Mouse (Mus musculus): ENCODE results near the gene Dnmt3b. TPM values are rescaled to one million over a fixed set of nuclear protein-coding genes. Genes with fewer than 3 reads are reported as not detected.
A peak's percentile ranks its signal among the peaks of the same experiment; 100 is the strongest.
"Not testable (repeated sequence)": the region's sequence is repeated elsewhere in the genome, so short reads cannot be mapped to it uniquely, and the experiment has no call there.

Gene Dnmt3b
- polyA plus RNA-seq, 1 experiment from 2014 or later = 8.4 TPM

GRCm38 (mm10) chr2:153675364-153675763, 26.1 kb downstream of the Dnmt3b start:
- not testable (repeated sequence) for H3K27ac ChIP-seq (replicated peaks); H3K9me3 ChIP-seq (replicated peaks); H3K27me3 ChIP-seq; H3K9ac ChIP-seq; ATAC-seq (ENCODE audit: insufficient number of reproducible peaks, low FRiP score, low TSS enrichment, low read depth); H3K4me3 ChIP-seq (replicated peaks); H3K4me2 ChIP-seq (replicated peaks); H3K4me1 ChIP-seq
- H3K36me3 ChIP-seq = peaks cover 14% of the 10 kb centered on the region
- 75% methylated on average over 1 of the region's 1 CpGs for WGBS

- 93% methylated on average over 6 of the region's 6 CpGs for WGBS
- Histone ChIP-seq H3K4me1 (no peaks in the 10 kb centered on the region), H3K9ac (no peak overlapping the region), H3K27me3 (no peaks in the 10 kb centered on the region), H3K36me3 (peaks cover 11% of the 10 kb centered on the region), H3K4me2 (replicated peaks) (no peak overlapping the region), H3K27ac (replicated peaks) (no peak overlapping the region), H3K4me3 (replicated peaks) (no peak overlapping the region), H3K9me3 (replicated peaks) (no peaks in the 10 kb centered on the region)
- ATAC-seq (ENCODE audit: insufficient number of reproducible peaks, low FRiP score, low TSS enrichment, low read depth) = no peak
These were observed 27.7 kb downstream of the Dnmt3b start for GRCm38 (mm10) chr2:153676944-153677343.

- Histone ChIP-seq H3K4me1 (no peaks in the 10 kb centered on the region), H3K36me3 (peaks cover 11% of the 10 kb centered on the region), H3K4me3 (replicated peaks) (no peak overlapping the region), H3K9me3 (replicated peaks) (no peaks in the 10 kb centered on the region), H3K27me3 (no peaks in the 10 kb centered on the region), H3K9ac (no peak overlapping the region), H3K4me2 (replicated peaks) (no peak overlapping the region), H3K27ac (replicated peaks) (no peak overlapping the region)
- WGBS = 84% methylated on average over 7 of the region's 7 CpGs
- ATAC-seq (ENCODE audit: insufficient number of reproducible peaks, low FRiP score, low TSS enrichment, low read depth) = no peak
These were observed 28.3 kb downstream of the Dnmt3b start for GRCm38 (mm10) chr2:153677550-153677949.

- Histone ChIP-seq H3K27me3 (no peaks in the 10 kb centered on the region), H3K9ac (no peak overlapping the region), H3K9me3 (replicated peaks) (no peaks in the 10 kb centered on the region), H3K27ac (replicated peaks) (no peak overlapping the region), H3K4me3 (replicated peaks) (no peak overlapping the region), H3K4me2 (replicated peaks) (no peak overlapping the region), H3K4me1 (no peaks in the 10 kb centered on the region), H3K36me3 (peaks cover 11% of the 10 kb centered on the region)
- 93% methylated on average over 1 of the region's 1 CpGs for WGBS
- ATAC-seq (ENCODE audit: insufficient number of reproducible peaks, low FRiP score, low TSS enrichment, low read depth) = no peak
These were observed 30.7 kb downstream of the Dnmt3b start for GRCm38 (mm10) chr2:153679959-153680358.

GRCm38 (mm10) chr2:153693413-153693812, 44.2 kb downstream of the Dnmt3b start:
- not testable (repeated sequence) for ATAC-seq (ENCODE audit: insufficient number of reproducible peaks, low FRiP score, low TSS enrichment, low read depth); H3K4me3 ChIP-seq (replicated peaks); H3K9me3 ChIP-seq (replicated peaks); H3K27me3 ChIP-seq; H3K27ac ChIP-seq (replicated peaks); H3K9ac ChIP-seq; H3K4me1 ChIP-seq; H3K4me2 ChIP-seq (replicated peaks); H3K36me3 ChIP-seq
- WGBS = 85% methylated on average over 7 of the region's 7 CpGs

GRCm38 (mm10) chr2:153694462-153695085, 45.3 kb downstream of the Dnmt3b start:
- Histone ChIP-seq H3K27me3 (no peaks in the 10 kb centered on the region), H3K9me3 (replicated peaks) (no peaks in the 10 kb centered on the region), H3K4me2 (replicated peaks) (no peak overlapping the region), H3K4me3 (replicated peaks) (no peak overlapping the region), H3K9ac (no peak overlapping the region), H3K36me3 (no peaks in the 10 kb centered on the region), H3K4me1 (no peaks in the 10 kb centered on the region), H3K27ac (replicated peaks) (no peak overlapping the region)
- WGBS = 69% methylated on average over 19 of the region's 19 CpGs
- ATAC-seq (ENCODE audit: insufficient number of reproducible peaks, low FRiP score, low TSS enrichment, low read depth) = no peak

GRCm38 (mm10) chr2:153696352-153696751, 47.1 kb downstream of the Dnmt3b start, which contains the start of gene Dnmt3c:
Gene Dnmt3c, plus strand, starts transcription at chr2:153696652.
- Histone ChIP-seq H3K4me1 (no peaks in the 10 kb centered on the region), H3K27me3 (no peaks in the 10 kb centered on the region), H3K9me3 (replicated peaks) (no peaks in the 10 kb centered on the region), H3K36me3 (no peaks in the 10 kb centered on the region), H3K4me2 (replicated peaks) (no peak within 1 kb of the TSS), H3K27ac (replicated peaks) (no peak within 1 kb of the TSS), H3K4me3 (replicated peaks) (no peak within 1 kb of the TSS), H3K9ac (no peak within 1 kb of the TSS)
- ATAC-seq (ENCODE audit: insufficient number of reproducible peaks, low FRiP score, low TSS enrichment, low read depth) = no peak

- Histone ChIP-seq H3K27ac (replicated peaks) (no peak overlapping the region), H3K4me3 (replicated peaks) (no peak overlapping the region), H3K4me1 (no peaks in the 10 kb centered on the region), H3K9ac (no peak overlapping the region), H3K9me3 (replicated peaks) (no peaks in the 10 kb centered on the region), H3K36me3 (no peaks in the 10 kb centered on the region), H3K4me2 (replicated peaks) (no peak overlapping the region), H3K27me3 (no peaks in the 10 kb centered on the region)
- WGBS = 23% methylated on average over 6 of the region's 6 CpGs
- ATAC-seq (ENCODE audit: insufficient number of reproducible peaks, low FRiP score, low TSS enrichment, low read depth) = no peak
These were observed 54.1 kb downstream of the Dnmt3b start for GRCm38 (mm10) chr2:153703389-153703788.

- H3K27ac ChIP-seq (replicated peaks) = no peak overlapping the region
- H3K4me3 ChIP-seq (replicated peaks) = no peak overlapping the region
- no peaks in the 10 kb centered on the region for H3K9me3 ChIP-seq (replicated peaks)
- no peaks in the 10 kb centered on the region for H3K36me3 ChIP-seq
- H3K4me2 ChIP-seq (replicated peaks) = no peak overlapping the region
- ATAC-seq (ENCODE audit: insufficient number of reproducible peaks, low FRiP score, low TSS enrichment, low read depth) = 0 out of 2 replicates have a peak, but pooled peaks have one; percentile 13
- WGBS = 44% methylated on average over 8 of the region's 8 CpGs
- no peak overlapping the region for H3K9ac ChIP-seq
- no peaks in the 10 kb centered on the region for H3K27me3 ChIP-seq
- H3K4me1 ChIP-seq = peaks cover 6% of the 10 kb centered on the region; the same call in 1 of the 2 replicates
These were observed 61.6 kb downstream of the Dnmt3b start for GRCm38 (mm10) chr2:153710701-153711330.

GRCm38 (mm10) chr2:153712646-153713091, 63.4 kb downstream of the Dnmt3b start:
- no peak overlapping the region for H3K4me3 ChIP-seq (replicated peaks)
- no peaks in the 10 kb centered on the region for H3K36me3 ChIP-seq
- peak overlapping the region; percentile 48; the same call in 1 of the 2 replicates for H3K27ac ChIP-seq (replicated peaks)
- no peaks in the 10 kb centered on the region for H3K9me3 ChIP-seq (replicated peaks)
- H3K27me3 ChIP-seq = no peaks in the 10 kb centered on the region
- H3K4me1 ChIP-seq = peaks cover 6% of the 10 kb centered on the region; the same call in 1 of the 2 replicates
- no peak overlapping the region for H3K9ac ChIP-seq
- no peak overlapping the region for H3K4me2 ChIP-seq (replicated peaks)
- no peak for ATAC-seq (ENCODE audit: insufficient number of reproducible peaks, low FRiP score, low TSS enrichment, low read depth)
- WGBS = 39% methylated on average over 3 of the region's 3 CpGs

- 26% methylated on average over 4 of the region's 4 CpGs for WGBS
- ATAC-seq (ENCODE audit: insufficient number of reproducible peaks, low FRiP score, low TSS enrichment, low read depth) = peak; percentile 44
- Histone ChIP-seq H3K36me3 (no peaks in the 10 kb centered on the region), H3K9ac (no peak overlapping the region), H3K27ac (replicated peaks) (peak overlapping the region; percentile 48; the same call in 1 of the 2 replicates), H3K4me2 (replicated peaks) (no peak overlapping the region), H3K4me1 (peaks cover 6% of the 10 kb centered on the region; the same call in 1 of the 2 replicates), H3K4me3 (replicated peaks) (no peak overlapping the region), H3K27me3 (no peaks in the 10 kb centered on the region), H3K9me3 (replicated peaks) (no peaks in the 10 kb centered on the region)
These were observed 64.0 kb downstream of the Dnmt3b start for GRCm38 (mm10) chr2:153713227-153713626.

Measured in embryonic facial prominence, embryonic 15.5 days (tissue).